Mouse (Mus musculus) limb, embryonic 12.5 days (tissue): ENCODE data around the gene Eif4g3. TPM values are rescaled to one million over a fixed set of nuclear protein-coding genes. Genes with fewer than 3 reads are reported as not detected.

ENCODE experiments used
- ATAC-seq: fragments of 200-750 bp; cut with Nextera tagmentation; 2 replicates; pipeline ENCODE4 v1.8.0; 2017; ENCODE audit warnings: low read depth, moderate TSS enrichment; ENCODE audit not compliant: insufficient number of reproducible peaks, insufficient read depth, low FRiP score, low TSS enrichment
- H3K27ac ChIP-seq: fragments of 300-500 bp; sonication (generic); 2 replicates; pipeline ENCODE4 v1.5.1; 2016; ENCODE audit warnings: mild to moderate bottlenecking, moderate library complexity
- H3K27me3 ChIP-seq: fragments of 300-500 bp; sonication (generic); 2 replicates; pipeline ENCODE4 v1.6.1; 2016; ENCODE audit warnings: mild to moderate bottlenecking, moderate library complexity
- H3K36me3 ChIP-seq: fragments of 300-500 bp; sonication (generic); 2 replicates; pipeline ENCODE4 v1.6.1; 2016; ENCODE audit warnings: mild to moderate bottlenecking, moderate library complexity
- H3K4me1 ChIP-seq: fragments of 300-500 bp; sonication (generic); replicated peaks from 2 replicates; pipeline ENCODE4 v1.6.1; 2016
- H3K4me2 ChIP-seq: fragments of 300-500 bp; sonication (generic); 2 replicates; pipeline ENCODE4 v1.6.1; 2016; ENCODE audit warnings: mild to moderate bottlenecking, moderate library complexity
- H3K4me3 ChIP-seq: fragments of 300-500 bp; sonication (generic); replicated peaks from 2 replicates; pipeline ENCODE4 v1.5.1; 2016; ENCODE audit warnings: mild to moderate bottlenecking
- H3K9ac ChIP-seq: fragments of 300-500 bp; sonication (generic); replicated peaks from 2 replicates; pipeline ENCODE4 v1.6.1; 2016; ENCODE audit warnings: mild to moderate bottlenecking, moderate library complexity
- H3K9me3 ChIP-seq: fragments of 300-500 bp; sonication (generic); 2 replicates; pipeline ENCODE4 v1.6.1; 2016; ENCODE audit warnings: mild to moderate bottlenecking, moderate library complexity
- WGBS: fragments of 180-500 bp; shearing (Covaris S2); methylation state at CpG from one replicate; pipeline ENCODE4 v1.1.7; 2016; 5-methylcytosine and 5-hydroxymethylcytosine counted together
- polyA plus RNA-seq: library from polyadenylated mRNA; unstranded; fragments of >200 nt; fragmentation: Nextera tagmentation; extraction: Ambion mirVana; gene quantifications from 2 replicates; pipeline ENCODE4 v1.2.1, GENCODE M21; 2016

Eif4g3 gene
- polyA plus RNA-seq, 1 experiment from 2014 or later: 48.2 TPM

DNA sequence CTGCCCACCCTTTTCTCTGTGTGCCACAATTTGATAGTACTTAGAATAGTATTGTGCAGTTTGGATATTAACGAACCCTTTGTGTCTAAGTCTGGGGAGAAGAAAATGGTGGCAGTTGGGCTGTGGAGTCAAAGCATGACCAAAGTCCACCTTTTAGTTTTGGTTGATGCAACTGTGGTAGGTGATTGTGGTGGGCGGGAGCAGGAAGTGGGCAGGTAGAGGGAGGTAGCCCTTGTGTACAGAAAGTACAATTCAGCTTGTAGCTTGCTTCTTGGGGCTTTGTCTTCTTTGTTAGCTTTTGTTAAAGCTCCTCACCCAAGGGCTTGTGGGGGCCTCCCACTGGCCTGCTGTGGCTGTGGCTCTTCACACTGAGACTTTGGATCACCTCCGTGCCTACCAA, 109.6 kb downstream of the Eif4g3 start:
- Histone ChIP-seq H3K4me3 (no peak overlapping the region), H3K27ac (no peak overlapping the region), H3K4me2 (no peak overlapping the region), H3K4me1 (no peaks in the 10 kb centered on the region), H3K36me3 (peaks cover 96% of the 10 kb centered on the region), H3K9me3 (no peaks in the 10 kb centered on the region), H3K27me3 (no peaks in the 10 kb centered on the region), H3K9ac (no peak overlapping the region)
- ATAC-seq: no peak
- WGBS: 94% methylated on average over 3 of the region's 3 CpGs

DNA sequence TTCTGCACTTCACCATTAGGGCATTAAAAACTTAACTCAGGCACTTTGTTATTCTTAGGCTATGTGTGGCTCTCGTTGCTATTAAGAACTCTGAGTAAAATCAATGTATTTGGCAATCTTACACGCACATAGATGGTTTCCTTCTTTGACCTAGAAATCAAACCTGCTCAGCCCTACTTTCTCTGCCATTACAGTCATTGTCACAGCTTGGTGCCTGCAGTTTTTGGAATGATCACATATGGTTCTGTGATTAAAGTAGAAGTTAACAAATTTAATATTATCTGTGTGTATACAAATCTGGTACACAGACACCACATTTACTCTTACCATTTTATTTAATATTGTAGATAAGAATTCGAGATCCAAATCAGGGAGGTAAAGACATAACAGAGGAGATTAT, 112.1 kb downstream of the Eif4g3 start:
- 91% methylated on average over 3 of the region's 3 CpGs for WGBS
- ATAC-seq: no peak
- no peaks in the 10 kb centered on the region for H3K4me1 ChIP-seq
- no peak overlapping the region for H3K4me3 ChIP-seq
- no peaks in the 10 kb centered on the region for H3K9me3 ChIP-seq
- no peaks in the 10 kb centered on the region for H3K27me3 ChIP-seq
- no peak overlapping the region for H3K9ac ChIP-seq
- H3K27ac ChIP-seq: no peak overlapping the region
- no peak overlapping the region for H3K4me2 ChIP-seq
- H3K36me3 ChIP-seq: peaks cover 96% of the 10 kb centered on the region

DNA sequence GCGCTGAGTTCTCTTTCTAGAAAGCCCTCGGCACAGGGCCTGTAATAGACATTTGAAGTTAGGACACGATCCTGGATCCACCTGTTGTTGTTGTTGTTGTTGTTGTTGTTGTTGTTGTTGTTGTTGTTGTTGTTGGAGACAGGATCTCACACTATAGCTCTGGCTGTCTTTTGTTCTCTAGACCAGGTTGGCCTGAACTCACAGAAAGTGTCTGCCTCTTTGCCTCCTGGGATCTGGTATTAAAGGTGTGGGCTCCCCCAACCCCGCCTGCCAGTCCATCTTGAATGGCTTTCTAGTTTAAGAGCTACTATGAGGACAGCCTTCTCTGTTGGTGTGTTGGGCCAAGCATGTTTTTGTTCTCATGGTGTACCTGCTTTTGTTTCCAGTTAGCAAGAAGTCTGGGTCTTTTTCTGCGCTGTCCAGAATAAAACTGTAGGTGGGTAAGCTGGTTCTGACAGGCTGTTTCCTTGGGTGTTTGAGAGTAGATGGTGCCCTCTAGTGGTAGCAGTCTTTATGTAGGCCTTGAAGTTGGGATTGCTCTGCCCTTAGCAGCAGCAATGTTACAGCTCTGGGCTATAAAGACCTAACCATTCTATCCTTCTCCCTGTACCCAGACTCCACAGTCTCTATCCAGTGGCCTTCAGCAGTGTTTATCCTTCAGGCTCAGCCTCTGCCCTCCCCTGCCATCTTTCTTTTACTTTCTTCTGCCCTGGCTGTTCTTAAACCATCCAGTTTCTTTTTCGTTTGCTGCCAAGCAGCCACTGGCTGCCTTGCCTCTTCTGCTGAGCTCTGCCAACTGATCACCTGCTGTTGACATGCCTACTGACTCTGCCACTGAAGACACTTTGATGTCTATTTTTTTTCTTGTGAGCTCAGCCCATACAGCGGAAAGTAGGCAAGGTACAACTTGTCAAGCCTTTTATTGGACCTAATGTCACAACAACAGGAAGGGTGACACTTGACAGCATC, 114.9 kb downstream of the Eif4g3 start:
- Histone ChIP-seq H3K9me3 (no peaks in the 10 kb centered on the region), H3K27me3 (no peaks in the 10 kb centered on the region), H3K36me3 (peaks cover 91% of the 10 kb centered on the region), H3K4me2 (no peak overlapping the region), H3K27ac (no peak overlapping the region), H3K9ac (no peak overlapping the region), H3K4me3 (no peak overlapping the region), H3K4me1 (no peaks in the 10 kb centered on the region)
- WGBS: 90% methylated on average over 7 of the region's 7 CpGs
- ATAC-seq: no peak

DNA sequence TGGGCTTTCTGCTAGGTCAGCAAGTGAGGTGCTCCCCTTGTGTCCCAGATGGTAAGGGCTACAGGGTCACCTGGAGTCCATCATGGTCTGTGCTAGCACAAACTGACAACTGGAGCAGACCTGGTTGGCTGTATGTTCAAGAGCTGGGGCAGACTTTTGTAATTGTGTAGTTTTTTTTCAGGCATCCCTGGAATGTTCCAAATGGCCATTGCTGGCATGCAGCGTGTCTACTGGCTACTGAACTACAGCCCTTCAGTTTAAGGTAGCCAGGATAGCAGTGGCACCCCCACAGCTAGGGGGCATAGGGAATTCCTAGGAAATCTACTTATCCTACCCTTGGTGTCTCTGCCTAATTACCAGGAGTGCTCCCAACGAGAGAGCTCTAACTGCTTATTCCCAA, 115.7 kb downstream of the Eif4g3 start:
- H3K4me1 ChIP-seq: no peaks in the 10 kb centered on the region
- no peak overlapping the region for H3K27ac ChIP-seq
- H3K36me3 ChIP-seq: peaks cover 89% of the 10 kb centered on the region
- H3K27me3 ChIP-seq: no peaks in the 10 kb centered on the region
- no peaks in the 10 kb centered on the region for H3K9me3 ChIP-seq
- ATAC-seq: no peak
- no peak overlapping the region for H3K4me2 ChIP-seq
- H3K4me3 ChIP-seq: no peak overlapping the region
- WGBS: 51% methylated on average over 2 of the region's 2 CpGs
- no peak overlapping the region for H3K9ac ChIP-seq

DNA sequence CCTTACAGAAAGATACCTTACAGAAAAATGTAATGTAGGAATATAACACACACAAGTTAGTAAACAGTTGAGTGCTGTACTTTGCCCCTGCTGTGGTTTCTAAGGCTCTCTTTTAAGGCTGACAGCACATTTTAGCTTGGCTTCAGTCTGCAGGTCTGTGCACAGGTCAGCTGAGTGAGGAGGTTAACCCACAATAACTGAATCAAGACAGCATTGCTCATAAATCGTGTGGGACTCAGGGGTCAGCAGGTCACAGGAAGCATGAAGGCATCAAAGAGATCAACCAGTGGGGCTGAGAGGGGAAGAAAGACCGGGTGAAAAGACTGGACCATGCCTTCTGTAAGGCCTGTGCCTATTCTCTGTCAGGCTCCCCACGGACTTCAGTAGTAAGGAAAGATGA, 116.5 kb downstream of the Eif4g3 start:
- Histone ChIP-seq H3K9me3 (no peaks in the 10 kb centered on the region), H3K36me3 (peaks cover 89% of the 10 kb centered on the region), H3K27me3 (no peaks in the 10 kb centered on the region), H3K4me1 (no peaks in the 10 kb centered on the region), H3K4me3 (no peak overlapping the region), H3K9ac (no peak overlapping the region), H3K4me2 (no peak overlapping the region), H3K27ac (no peak overlapping the region)
- 28% methylated on average over 3 of the region's 3 CpGs for WGBS
- no peak for ATAC-seq

DNA sequence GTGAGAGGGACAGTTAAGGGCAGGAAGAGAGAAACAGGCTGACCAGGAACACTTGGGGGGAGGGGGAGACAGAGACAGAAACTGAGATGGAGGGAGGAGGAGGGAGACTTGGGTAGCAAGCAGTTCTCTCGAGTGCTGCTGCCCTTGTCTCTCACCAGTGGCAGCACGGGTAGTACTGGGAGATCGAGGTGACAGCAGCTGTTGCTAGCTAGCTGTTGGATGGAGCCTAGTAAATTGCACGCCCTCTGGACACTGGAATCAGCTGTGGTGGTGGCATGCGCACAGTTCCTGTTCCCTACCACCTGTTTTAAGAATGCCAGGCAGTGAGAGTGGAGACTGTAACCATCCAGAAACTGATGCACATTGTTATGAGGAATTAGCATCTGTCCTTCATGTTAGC, 119.0 kb downstream of the Eif4g3 start:
- Histone ChIP-seq H3K36me3 (peaks cover 89% of the 10 kb centered on the region), H3K27me3 (no peaks in the 10 kb centered on the region), H3K27ac (no peak overlapping the region), H3K4me2 (no peak overlapping the region), H3K4me1 (no peaks in the 10 kb centered on the region), H3K9ac (no peak overlapping the region), H3K9me3 (no peaks in the 10 kb centered on the region), H3K4me3 (no peak overlapping the region)
- no peak for ATAC-seq
- 60% methylated on average over 5 of the region's 5 CpGs for WGBS

DNA sequence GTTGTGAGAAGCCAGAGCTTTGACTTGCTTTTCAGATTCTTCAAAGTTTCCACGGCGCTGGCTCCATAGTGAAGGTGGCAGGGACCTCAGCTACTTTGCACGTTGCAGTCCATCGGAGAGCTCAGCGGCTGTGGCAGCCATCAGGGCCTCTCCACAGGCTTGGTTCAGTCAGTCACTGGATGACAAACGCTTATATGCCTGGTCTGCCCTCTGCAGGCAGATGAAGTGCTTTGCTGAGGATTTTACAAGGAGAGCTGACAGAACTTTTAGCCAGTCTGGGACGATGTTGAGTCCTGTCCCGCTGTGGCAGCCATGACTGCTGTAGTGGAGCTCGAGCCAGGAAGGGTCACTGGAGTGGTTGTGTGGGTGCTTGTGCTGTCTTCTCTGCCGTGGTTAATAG, 126.9 kb downstream of the Eif4g3 start:
- Histone ChIP-seq H3K4me2 (no peak overlapping the region), H3K9me3 (no peaks in the 10 kb centered on the region), H3K4me3 (no peak overlapping the region), H3K36me3 (peaks cover 85% of the 10 kb centered on the region), H3K27ac (no peak overlapping the region), H3K4me1 (no peaks in the 10 kb centered on the region), H3K9ac (no peak overlapping the region), H3K27me3 (no peaks in the 10 kb centered on the region)
- no peak for ATAC-seq
- 71% methylated on average over 10 of the region's 10 CpGs for WGBS

DNA sequence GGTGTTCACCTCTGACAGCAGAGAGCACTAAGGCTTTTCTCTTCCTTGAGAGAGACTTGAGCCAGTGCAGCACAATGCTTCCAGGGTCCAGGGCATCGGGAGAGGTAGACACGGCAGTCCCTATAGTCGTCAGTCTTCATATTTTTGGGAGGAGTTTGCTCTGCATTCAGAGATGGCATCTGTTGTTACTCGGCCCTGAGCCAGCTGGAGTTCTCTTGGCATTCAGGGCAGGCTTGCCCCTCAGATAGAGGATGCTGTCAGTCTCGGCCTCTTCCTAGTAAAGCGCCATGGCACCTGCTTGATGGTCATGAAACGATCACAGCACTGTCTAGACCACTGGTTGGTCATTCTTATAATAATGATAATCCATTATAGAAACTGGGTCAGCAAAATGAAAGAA, 131.2 kb downstream of the Eif4g3 start:
- H3K9me3 ChIP-seq: no peaks in the 10 kb centered on the region
- no peaks in the 10 kb centered on the region for H3K4me1 ChIP-seq
- ATAC-seq: no peak
- peaks cover 85% of the 10 kb centered on the region for H3K36me3 ChIP-seq
- no peak overlapping the region for H3K9ac ChIP-seq
- H3K4me2 ChIP-seq: no peak overlapping the region
- 92% methylated on average over 7 of the region's 7 CpGs for WGBS
- no peak overlapping the region for H3K4me3 ChIP-seq
- no peak overlapping the region for H3K27ac ChIP-seq
- no peaks in the 10 kb centered on the region for H3K27me3 ChIP-seq

DNA sequence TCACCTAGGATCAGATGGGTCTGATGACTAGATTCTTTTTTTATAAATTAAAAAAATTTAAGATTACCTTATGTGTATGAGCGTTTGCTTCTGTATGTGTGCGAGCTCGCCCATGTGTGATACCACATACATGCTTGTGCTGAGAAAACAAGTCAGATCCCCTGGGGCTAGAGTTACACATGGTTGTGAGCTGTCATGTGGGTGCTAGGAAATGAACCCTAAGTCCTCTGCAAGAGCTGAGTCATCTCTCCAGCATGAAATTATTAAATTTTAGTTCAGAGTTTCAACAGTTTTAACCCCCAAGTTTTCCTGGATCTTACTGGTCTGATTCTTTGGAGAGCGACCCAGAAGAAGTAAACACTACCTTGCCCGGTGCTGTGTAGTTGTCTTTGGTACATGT, 134.5 kb downstream of the Eif4g3 start:
- Histone ChIP-seq H3K4me1 (no peaks in the 10 kb centered on the region), H3K9me3 (no peaks in the 10 kb centered on the region), H3K27ac (no peak overlapping the region), H3K9ac (no peak overlapping the region), H3K36me3 (peaks cover 84% of the 10 kb centered on the region), H3K4me3 (no peak overlapping the region), H3K4me2 (no peak overlapping the region), H3K27me3 (no peaks in the 10 kb centered on the region)
- WGBS: 96% methylated on average over 5 of the region's 5 CpGs
- ATAC-seq: no peak

DNA sequence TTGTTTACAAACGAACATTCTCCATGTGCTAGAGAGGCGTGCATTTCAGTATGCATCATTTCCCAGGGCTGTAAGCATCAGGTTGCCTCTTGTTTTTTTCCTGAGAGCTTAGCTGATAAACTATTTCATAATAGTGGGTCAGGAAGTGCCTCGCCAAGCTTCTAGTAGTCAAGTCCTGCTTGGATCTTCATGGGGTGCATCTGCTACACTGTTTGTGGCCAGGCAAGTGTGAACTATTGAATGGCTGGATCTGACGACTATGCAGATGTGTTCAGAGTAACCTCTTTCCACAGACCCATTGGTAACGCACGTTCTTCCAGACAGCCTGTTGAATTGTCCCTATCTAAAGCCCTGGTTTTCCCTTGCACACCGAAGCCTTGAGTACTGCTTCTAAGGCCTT, 135.0 kb downstream of the Eif4g3 start:
- H3K4me3 ChIP-seq: no peak overlapping the region
- no peak overlapping the region for H3K9ac ChIP-seq
- H3K27me3 ChIP-seq: no peaks in the 10 kb centered on the region
- no peak overlapping the region for H3K4me2 ChIP-seq
- H3K4me1 ChIP-seq: no peaks in the 10 kb centered on the region
- H3K27ac ChIP-seq: no peak overlapping the region
- H3K9me3 ChIP-seq: no peaks in the 10 kb centered on the region
- 90% methylated on average over 7 of the region's 7 CpGs for WGBS
- ATAC-seq: no peak
- peaks cover 87% of the 10 kb centered on the region for H3K36me3 ChIP-seq

DNA sequence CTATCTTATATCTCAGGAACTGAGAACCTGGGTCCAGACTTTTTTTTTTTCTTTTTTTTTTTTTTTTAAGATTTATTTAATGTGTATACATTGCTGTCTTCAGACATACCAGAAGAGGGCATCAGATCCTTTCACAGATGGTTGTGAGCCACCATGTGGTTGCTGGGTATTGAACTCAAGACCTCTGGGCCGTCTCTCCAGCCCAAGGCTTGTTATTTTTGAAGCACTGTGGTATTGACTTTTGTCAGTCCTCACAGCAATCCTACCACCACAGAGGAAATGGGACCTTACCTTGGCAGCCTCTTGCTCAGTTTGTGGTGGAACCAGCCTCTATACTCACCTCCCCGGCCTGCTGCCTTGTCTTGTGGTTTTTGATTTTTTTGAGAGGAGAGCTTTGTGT, 137.3 kb downstream of the Eif4g3 start:
- Histone ChIP-seq H3K9ac (no peak overlapping the region), H3K4me3 (no peak overlapping the region), H3K4me2 (no peak overlapping the region), H3K4me1 (no peaks in the 10 kb centered on the region), H3K36me3 (peaks cover 86% of the 10 kb centered on the region), H3K27ac (no peak overlapping the region), H3K9me3 (no peaks in the 10 kb centered on the region), H3K27me3 (no peaks in the 10 kb centered on the region)
- WGBS: 78% methylated on average over 2 of the region's 2 CpGs
- ATAC-seq: no peak

DNA sequence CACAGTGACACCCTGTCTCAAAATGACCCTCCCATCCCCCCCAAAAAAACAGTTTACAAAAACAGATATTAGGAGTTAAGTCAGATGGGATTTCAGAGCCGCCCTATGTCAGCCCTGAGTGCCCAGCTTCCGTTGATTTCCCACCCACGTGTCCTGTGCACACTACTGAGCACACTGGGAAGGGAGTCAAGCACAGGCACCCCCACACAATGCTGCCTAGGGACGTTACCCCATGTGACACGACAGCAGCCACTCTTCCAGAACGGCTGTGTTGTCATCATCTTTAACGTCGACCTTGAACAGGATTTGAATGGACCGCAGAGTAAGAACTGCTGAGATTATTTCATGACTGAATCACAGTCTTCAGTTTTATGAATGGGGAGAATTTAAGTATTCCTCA, 138.4 kb downstream of the Eif4g3 start:
- H3K4me2 ChIP-seq: no peak overlapping the region
- H3K36me3 ChIP-seq: peaks cover 83% of the 10 kb centered on the region
- H3K9ac ChIP-seq: no peak overlapping the region
- H3K4me1 ChIP-seq: no peaks in the 10 kb centered on the region
- H3K27me3 ChIP-seq: no peaks in the 10 kb centered on the region
- no peak overlapping the region for H3K4me3 ChIP-seq
- 90% methylated on average over 9 of the region's 9 CpGs for WGBS
- H3K9me3 ChIP-seq: no peaks in the 10 kb centered on the region
- ATAC-seq: no peak
- H3K27ac ChIP-seq: no peak overlapping the region
